Mouse (Mus musculus) monocyte, adult 5-6 weeks (primary cell): ENCODE measurements around the gene Gm9733. TPM values are rescaled to one million over a fixed set of nuclear protein-coding genes. Genes with fewer than 3 reads are reported as not detected.
"Not testable (repeated sequence)": the region's sequence is repeated elsewhere in the genome, so short reads cannot be mapped to it uniquely, and the experiment has no call there.

Experiments used
- ATAC-seq: fragments of 153-309, 156-312 bp; replicated peaks from 2 replicates; pipeline ENCODE4 v1.8.0; 2017; ENCODE audit warnings: mild to moderate bottlenecking; ENCODE audit not compliant: low TSS enrichment, insufficient number of reproducible peaks, severe bottlenecking, poor library complexity, low FRiP score
- total RNA-seq: library from RNA; stranded (forward); fragments of 200-1000, 200-491, 200-594 nt; gene quantifications from 3 replicates; pipeline ENCODE4 v1.2.3, GENCODE M21; 2017

The Gm9733 gene
- 35.8 to 94.0 TPM (median 55.4 TPM) in 3 replicates for total RNA-seq

GRCm38 (mm10) chr3:15332063-15332462, at the start of gene Gm9733:
TSS of gene Gm9733 (minus strand) at chr3:15332302.
- ATAC-seq = peak; percentile 63

DNA sequence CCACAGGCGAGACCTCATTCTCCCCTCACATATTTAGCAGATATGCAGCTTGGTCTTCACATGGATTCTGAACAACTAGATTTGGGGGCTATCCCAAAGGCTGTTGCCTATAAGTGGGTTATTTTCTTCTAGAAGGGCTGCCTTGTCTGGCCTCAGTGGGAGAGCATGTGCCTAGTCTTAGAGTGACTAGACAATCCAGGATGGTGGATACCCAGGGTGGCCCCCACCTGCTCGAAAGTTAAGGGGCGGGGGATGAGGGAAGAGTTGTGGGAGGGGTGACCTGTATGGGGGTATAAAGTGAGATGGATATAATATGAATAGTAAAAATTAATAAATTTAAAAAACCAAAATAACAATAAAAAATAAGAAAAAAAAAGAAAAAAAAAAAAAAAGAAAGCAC, 23.6 kb upstream of the Gm9733 start:
- ATAC-seq = not testable (repeated sequence)

DNA sequence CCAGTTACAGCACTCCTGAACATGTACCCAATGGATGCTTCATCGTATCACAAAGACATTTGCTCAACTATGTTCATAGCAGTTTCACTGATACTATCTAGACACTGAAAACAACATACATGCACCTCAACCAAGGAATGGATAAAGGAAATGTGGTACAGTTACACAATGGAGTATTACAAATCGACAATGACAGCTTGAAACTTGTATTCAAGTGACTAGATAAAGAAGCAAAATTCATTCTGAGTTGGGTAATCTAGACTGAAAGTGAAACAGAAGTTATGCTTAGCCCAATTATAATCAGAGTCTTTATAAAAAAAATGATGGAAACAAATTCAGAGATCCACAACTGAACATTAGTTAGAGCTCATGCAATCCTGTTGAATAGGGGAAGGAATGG, 18.2 kb upstream of the Gm9733 start:
- ATAC-seq = 0 out of 2 replicates have a peak, but pooled peaks have one; percentile 35

DNA sequence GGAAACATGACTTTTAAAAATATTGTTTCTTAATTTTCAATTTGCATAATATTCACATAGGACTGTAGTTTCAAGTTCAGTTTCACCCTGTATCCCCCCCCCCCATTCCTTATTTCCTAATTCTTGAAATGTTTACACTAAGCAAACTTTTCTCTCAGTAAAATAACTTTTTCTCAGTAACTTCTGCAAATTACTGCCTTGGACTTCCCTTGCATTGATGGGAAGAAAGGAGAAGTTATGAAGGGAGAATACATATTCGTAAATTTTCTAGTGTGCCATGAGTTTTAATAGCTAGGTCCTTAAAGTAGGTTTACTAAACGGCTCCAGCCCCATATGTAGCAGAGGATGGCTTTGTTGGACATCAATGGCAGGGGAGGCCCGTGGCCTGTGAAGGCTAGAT, 13.5 kb upstream of the Gm9733 start:
- peak; percentile 63; the same call in 1 of the 2 replicates for ATAC-seq

- no peak; the same call in 1 of the 2 replicates for ATAC-seq
Observed at GRCm38 (mm10) chr3:15340287-15340686, 8.2 kb upstream of the Gm9733 start.

GRCm38 (mm10) chr3:15334182-15334581, 2.1 kb upstream of the Gm9733 start:
- no peak for ATAC-seq

- ATAC-seq = peak; percentile 52; the same call in 1 of the 2 replicates
Observed at GRCm38 (mm10) chr3:15331545-15331944, 557 bp downstream of the Gm9733 start.

GRCm38 (mm10) chr3:15329549-15329948, 2.6 kb downstream of the Gm9733 start:
- no peak for ATAC-seq

DNA sequence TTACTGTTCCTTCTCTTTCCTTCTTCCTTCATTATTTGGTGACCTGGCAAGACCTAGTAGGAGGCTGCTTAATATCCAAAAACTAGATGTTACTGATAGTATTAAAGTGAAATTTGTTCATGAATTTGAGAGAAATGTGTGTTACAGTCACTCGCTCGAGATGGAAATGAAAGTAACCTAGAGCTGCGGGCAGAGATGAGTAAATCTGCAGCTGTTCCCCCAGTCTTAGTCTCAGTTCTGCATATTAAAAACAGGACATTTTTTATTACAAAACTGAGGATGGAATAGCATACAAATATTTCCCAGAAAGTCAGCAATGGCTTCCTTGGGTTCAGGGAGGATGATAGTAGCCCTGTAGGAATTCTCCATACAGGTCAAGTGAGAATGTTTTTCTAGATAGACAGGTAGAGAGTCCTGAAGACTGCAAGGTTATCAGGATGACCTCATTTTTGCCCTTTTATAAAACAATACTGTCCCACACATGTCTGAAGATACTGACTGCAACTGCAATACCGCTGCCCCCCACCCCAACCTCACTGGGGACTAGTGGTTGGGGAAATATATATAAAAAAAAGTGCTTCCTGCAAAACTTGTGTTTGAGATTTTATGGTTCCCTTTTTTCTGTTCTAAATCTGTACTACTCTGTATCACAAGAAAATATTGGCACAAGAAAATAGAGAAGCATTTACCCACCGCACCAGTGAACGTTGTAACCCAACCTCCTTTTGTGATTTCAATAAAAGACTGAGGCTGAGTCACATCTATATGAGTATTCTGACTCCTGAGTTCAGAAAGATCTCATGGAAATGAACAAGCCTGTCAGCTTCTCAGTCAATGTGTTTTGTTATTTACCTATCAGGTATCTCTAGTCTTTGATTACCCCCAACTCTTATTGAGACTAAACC, 47.4 kb downstream of the Gm9733 start:
- ATAC-seq = peak; percentile 85

DNA sequence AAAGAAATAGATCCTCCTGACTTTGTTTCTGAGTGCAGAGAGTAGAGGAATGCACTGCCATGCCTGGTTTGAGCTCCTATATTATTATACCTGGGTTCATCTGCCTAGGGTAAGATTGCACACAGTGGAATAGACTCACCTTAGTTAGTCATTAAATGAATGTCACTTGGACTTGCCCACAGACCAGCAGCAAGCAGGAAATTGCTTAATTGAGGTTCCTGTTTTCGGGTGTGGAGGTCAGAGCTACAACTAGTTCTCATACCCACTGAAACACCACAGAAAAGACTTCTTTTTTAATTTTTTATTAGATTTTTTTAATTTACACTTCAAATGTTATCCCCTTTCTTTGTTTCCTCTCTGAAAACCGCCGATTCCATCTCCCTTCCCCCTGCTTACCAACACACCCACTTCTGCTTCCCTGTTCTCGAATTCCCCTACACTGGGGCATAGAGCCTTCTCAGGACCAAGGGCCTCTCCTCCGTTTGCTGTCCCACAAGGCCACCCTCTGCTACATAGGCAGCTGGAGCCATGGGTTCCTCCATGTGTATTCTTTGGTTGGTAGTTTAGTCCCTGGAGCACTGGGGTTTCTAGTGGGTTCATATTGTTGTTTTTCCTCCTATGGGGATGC, 56.1 kb downstream of the Gm9733 start:
- peak; percentile 96 for ATAC-seq

- peak; percentile 79; the same call in 1 of the 2 replicates for ATAC-seq
Observed at GRCm38 (mm10) chr3:15264450-15264849, 67.7 kb downstream of the Gm9733 start.

- ATAC-seq = no peak
Observed at GRCm38 (mm10) chr3:15255726-15256125, 76.4 kb downstream of the Gm9733 start.

Other genes starting within 250 kb of the Gm9733 start
- gene Sirpb1a, start 94.2 kb upstream of the Gm9733 start, total RNA-seq = 94.4 to 152 TPM (median 133 TPM) in 3 replicates
- gene Sirpb1b, start 242.8 kb upstream of the Gm9733 start, total RNA-seq = 55.3 to 100 TPM (median 75.8 TPM) in 3 replicates